Mouse (Mus musculus): ENCODE results near the gene Vdr. TPM values are rescaled to one million over a fixed set of nuclear protein-coding genes. Genes with fewer than 3 reads are reported as not detected.

Vdr gene
- polyA plus RNA-seq, 1 experiment, result 0.20 TPM

GRCm38 (mm10) chr15:97892506-97892905 lies 17.9 kb downstream of the Vdr start:
- TF ChIP-seq FLI1 (IDR thresholded peaks at IDR 0.05; ENCODE audit: low read length), result no peak
- no peak for TF ChIP-seq GATA1 (IDR thresholded peaks at IDR 0.05; ENCODE audit: borderline replicate concordance, low read length)
- Histone ChIP-seq H3K4me3 (replicated peaks) (no peak overlapping the region), H3K36me3 (replicated peaks; ENCODE audit: low read length) (no peaks in the 10 kb centered on the region), H3K9me3 (no peaks in the 10 kb centered on the region), H3K27me3 (replicated peaks) (peaks cover 71% of the 10 kb centered on the region), H3K4me1 (peaks cover 9% of the 10 kb centered on the region)

DNA sequence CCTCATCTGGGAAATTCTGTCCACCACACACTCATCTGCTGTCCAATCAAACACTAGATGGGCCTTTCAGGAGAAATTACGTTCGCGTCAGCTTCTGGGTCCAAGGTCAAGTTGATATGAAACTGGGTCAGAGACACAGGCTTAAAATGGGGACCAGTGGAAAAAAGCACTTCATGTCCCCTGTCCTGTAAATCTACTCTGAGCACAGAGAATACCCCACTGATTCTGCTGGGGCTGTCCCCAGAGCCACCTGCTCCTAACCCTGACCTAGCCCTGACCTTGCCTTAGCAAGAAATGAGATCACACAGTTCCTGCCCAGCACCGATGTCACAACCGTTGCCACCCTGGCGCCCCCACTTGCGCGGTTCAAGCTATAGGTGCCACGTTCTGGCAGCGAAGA lies 20.0 kb downstream of the Vdr start:
- no peaks in the 10 kb centered on the region for H3K9me3 ChIP-seq
- peaks cover 9% of the 10 kb centered on the region for H3K4me1 ChIP-seq
- peaks cover 62% of the 10 kb centered on the region for H3K27me3 ChIP-seq (replicated peaks)
- H3K4me3 ChIP-seq (replicated peaks), result no peak overlapping the region
- TF ChIP-seq FLI1 (IDR thresholded peaks at IDR 0.05; ENCODE audit: low read length) (no peak), GATA1 (IDR thresholded peaks at IDR 0.05; ENCODE audit: borderline replicate concordance, low read length) (no peak)
- H3K36me3 ChIP-seq (replicated peaks; ENCODE audit: low read length), result no peaks in the 10 kb centered on the region

- Histone ChIP-seq H3K27me3 (replicated peaks) (peaks cover 64% of the 10 kb centered on the region), H3K4me3 (replicated peaks) (no peak overlapping the region)
- no peak for TF ChIP-seq FLI1 (IDR thresholded peaks at IDR 0.05; ENCODE audit: low read length)
- no peak for TF ChIP-seq GATA1 (IDR thresholded peaks at IDR 0.05; ENCODE audit: borderline replicate concordance, low read length)
These were observed 20.4 kb downstream of the Vdr start for GRCm38 (mm10) chr15:97890017-97890416.

DNA sequence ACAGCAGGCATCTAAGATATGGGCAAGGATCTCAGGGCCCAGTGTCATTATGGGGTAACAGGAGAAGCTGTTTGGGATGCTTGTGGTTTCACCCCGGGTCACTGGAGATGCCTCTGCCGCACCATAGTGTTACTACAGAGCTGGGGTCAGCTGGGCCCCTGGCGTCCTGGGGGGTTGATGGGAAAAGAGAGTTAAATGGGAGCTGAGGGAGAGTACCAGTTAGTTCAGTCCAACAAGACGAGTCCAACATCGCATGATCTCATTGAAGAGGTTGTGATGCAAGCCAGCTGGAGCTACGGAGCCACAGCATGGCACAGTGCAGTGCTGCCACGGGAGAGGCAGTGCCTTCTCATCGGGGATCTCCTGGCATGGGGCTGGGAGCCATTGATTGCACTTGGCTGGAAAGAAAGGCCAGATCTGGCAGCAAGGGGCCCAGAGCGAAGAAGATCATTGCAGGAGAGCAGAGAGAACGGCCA lies 22.9 kb downstream of the Vdr start:
- TF ChIP-seq GATA1 (IDR thresholded peaks at IDR 0.05; ENCODE audit: borderline replicate concordance, low read length), result no peak
- no peak for TF ChIP-seq FLI1 (IDR thresholded peaks at IDR 0.05; ENCODE audit: low read length)
- H3K4me1 ChIP-seq, result peaks cover 7% of the 10 kb centered on the region

More at GRCm38 (mm10) chr15:97890017-97890416, 20.4 kb downstream of the Vdr start:
- Histone ChIP-seq H3K4me1 (peaks cover 9% of the 10 kb centered on the region), H3K36me3 (replicated peaks; ENCODE audit: low read length) (no peaks in the 10 kb centered on the region), H3K9me3 (no peaks in the 10 kb centered on the region)

GRCm38 (mm10) chr15:97881423-97881822 lies 29.0 kb downstream of the Vdr start:
- no peaks in the 10 kb centered on the region for H3K36me3 ChIP-seq (replicated peaks; ENCODE audit: low read length)
- TF ChIP-seq FLI1 (IDR thresholded peaks at IDR 0.05; ENCODE audit: low read length) (no peak), GATA1 (IDR thresholded peaks at IDR 0.05; ENCODE audit: borderline replicate concordance, low read length) (no peak)
- H3K27me3 ChIP-seq (replicated peaks), result peaks cover 31% of the 10 kb centered on the region
- H3K9me3 ChIP-seq, result no peaks in the 10 kb centered on the region
- no peak overlapping the region for H3K4me3 ChIP-seq (replicated peaks)
- H3K4me1 ChIP-seq, result peaks cover 20% of the 10 kb centered on the region

More for the DNA sequence above, 22.9 kb downstream of the Vdr start:
- H3K36me3 ChIP-seq (replicated peaks; ENCODE audit: low read length), result no peaks in the 10 kb centered on the region
- no peaks in the 10 kb centered on the region for H3K9me3 ChIP-seq
- H3K27me3 ChIP-seq (replicated peaks), result peaks cover 56% of the 10 kb centered on the region
- H3K4me3 ChIP-seq (replicated peaks), result no peak overlapping the region

DNA sequence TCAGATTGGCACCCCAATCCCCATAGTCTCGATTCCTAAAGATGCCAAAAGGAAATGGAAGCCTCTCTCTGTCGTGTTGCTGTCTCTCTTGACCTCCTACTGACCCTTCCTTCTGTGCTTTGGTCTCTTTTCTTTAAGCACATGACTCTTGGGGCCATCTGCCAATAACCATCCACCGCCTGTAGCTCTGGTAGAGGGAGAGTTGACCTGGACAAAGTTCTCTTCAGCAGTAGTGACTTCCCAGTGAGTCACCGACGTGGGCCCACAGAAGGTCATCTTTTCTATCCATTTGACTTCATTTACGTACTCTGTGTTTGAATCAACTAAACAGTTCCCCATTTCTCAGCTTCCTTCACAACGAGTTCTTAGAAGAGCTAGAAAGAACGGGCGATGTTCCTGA lies 30.0 kb downstream of the Vdr start:
- Histone ChIP-seq H3K36me3 (replicated peaks; ENCODE audit: low read length) (no peaks in the 10 kb centered on the region), H3K9me3 (no peaks in the 10 kb centered on the region), H3K27me3 (replicated peaks) (peaks cover 31% of the 10 kb centered on the region), H3K4me1 (peaks cover 26% of the 10 kb centered on the region), H3K4me3 (replicated peaks) (no peak overlapping the region)
- TF ChIP-seq GATA1 (IDR thresholded peaks at IDR 0.05; ENCODE audit: borderline replicate concordance, low read length) (no peak), FLI1 (IDR thresholded peaks at IDR 0.05; ENCODE audit: low read length) (no peak)

- no peak overlapping the region for H3K4me3 ChIP-seq (replicated peaks)
- TF ChIP-seq FLI1 (IDR thresholded peaks at IDR 0.05; ENCODE audit: low read length) (no peak), GATA1 (IDR thresholded peaks at IDR 0.05; ENCODE audit: borderline replicate concordance, low read length) (no peak)
- no peaks in the 10 kb centered on the region for H3K9me3 ChIP-seq
- H3K4me1 ChIP-seq, result peaks cover 26% of the 10 kb centered on the region
- peaks cover 28% of the 10 kb centered on the region for H3K27me3 ChIP-seq (replicated peaks)
- H3K36me3 ChIP-seq (replicated peaks; ENCODE audit: low read length), result no peaks in the 10 kb centered on the region
These were observed 31.6 kb downstream of the Vdr start for GRCm38 (mm10) chr15:97878696-97879328.

DNA sequence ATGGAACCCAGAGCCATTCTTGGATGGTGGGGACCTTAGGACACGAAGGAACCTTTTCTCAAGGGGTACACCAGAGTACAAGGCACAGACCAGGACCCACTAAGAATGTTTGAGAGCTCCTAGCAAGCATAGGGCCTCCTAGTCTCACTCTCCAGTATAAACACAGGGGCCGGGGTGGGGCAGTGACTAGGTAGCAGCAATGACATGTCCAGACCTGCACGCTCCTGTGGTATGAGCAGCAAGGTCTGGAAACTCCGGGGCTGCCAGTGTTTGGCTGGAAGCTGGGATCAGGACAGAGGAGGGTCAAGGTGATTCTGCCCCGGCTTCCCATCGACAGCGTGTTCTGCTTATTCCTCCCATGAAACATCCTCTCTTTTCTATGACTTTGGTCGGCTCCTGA lies 34.6 kb downstream of the Vdr start:
- no peak overlapping the region for H3K4me3 ChIP-seq (replicated peaks)
- H3K36me3 ChIP-seq (replicated peaks; ENCODE audit: low read length), result no peaks in the 10 kb centered on the region
- H3K27me3 ChIP-seq (replicated peaks), result peaks cover 30% of the 10 kb centered on the region
- H3K4me1 ChIP-seq, result peaks cover 33% of the 10 kb centered on the region
- TF ChIP-seq GATA1 (IDR thresholded peaks at IDR 0.05; ENCODE audit: borderline replicate concordance, low read length), result no peak
- TF ChIP-seq FLI1 (IDR thresholded peaks at IDR 0.05; ENCODE audit: low read length), result no peak
- H3K9me3 ChIP-seq, result no peaks in the 10 kb centered on the region

DNA sequence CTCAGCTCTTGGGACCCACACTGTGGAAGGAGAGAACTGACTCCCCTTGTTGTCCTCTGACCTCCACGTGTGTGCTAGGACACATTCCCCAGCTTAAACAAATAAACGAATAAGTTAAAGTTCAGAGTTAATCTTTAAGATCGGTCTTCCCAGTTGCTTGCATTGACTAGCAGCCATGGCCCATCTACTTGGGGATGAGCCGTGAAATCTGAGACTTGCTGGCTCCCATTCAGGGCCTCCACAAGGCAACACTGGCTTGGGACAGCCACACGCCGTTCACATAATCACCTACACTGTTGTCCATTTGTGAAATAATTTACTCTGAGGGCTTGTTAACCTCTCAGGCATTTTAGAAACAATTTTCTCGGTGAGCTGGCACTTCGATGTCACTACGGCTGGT lies 36.7 kb downstream of the Vdr start:
- H3K36me3 ChIP-seq (replicated peaks; ENCODE audit: low read length), result no peaks in the 10 kb centered on the region
- H3K27me3 ChIP-seq (replicated peaks), result peaks cover 24% of the 10 kb centered on the region
- H3K4me3 ChIP-seq (replicated peaks), result no peak overlapping the region

DNA sequence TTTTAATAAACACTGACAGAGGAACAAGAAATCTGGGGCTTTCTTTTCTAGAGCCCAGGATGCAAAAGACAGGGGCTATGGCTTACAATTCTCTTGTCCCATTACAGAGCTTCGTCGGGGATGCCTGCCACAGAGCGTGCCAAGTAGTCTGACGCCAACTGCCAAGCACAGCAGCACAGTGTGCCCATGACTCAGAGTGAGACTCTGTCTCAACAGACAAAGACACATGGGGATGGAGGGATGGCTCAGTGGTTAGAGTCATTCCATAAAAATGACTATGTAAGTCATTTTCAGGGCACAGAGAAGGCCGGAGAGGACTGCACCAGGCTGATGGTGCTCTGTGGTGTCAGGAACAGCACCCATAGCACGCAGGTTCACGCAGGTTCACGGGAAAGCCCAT lies 38.3 kb downstream of the Vdr start:
- H3K36me3 ChIP-seq (replicated peaks; ENCODE audit: low read length), result no peaks in the 10 kb centered on the region
- peaks cover 13% of the 10 kb centered on the region; the same call in 1 of the 2 replicates for H3K4me1 ChIP-seq
- peaks cover 24% of the 10 kb centered on the region for H3K27me3 ChIP-seq (replicated peaks)
- TF ChIP-seq FLI1 (IDR thresholded peaks at IDR 0.05; ENCODE audit: low read length) (no peak), GATA1 (IDR thresholded peaks at IDR 0.05; ENCODE audit: borderline replicate concordance, low read length) (no peak)
- 0 out of 2 replicates have a peak, but pooled peaks cover under 1% of the 10 kb centered on the region for H3K9me3 ChIP-seq
- no peak overlapping the region for H3K4me3 ChIP-seq (replicated peaks)

More for the DNA sequence above, 36.7 kb downstream of the Vdr start:
- Histone ChIP-seq H3K9me3 (no peaks in the 10 kb centered on the region), H3K4me1 (peaks cover 25% of the 10 kb centered on the region)
- TF ChIP-seq GATA1 (IDR thresholded peaks at IDR 0.05; ENCODE audit: borderline replicate concordance, low read length), result no peak
- TF ChIP-seq FLI1 (IDR thresholded peaks at IDR 0.05; ENCODE audit: low read length), result no peak

Measured in megakaryocyte, embryonic 14.5 days (primary cell).